Mouse (Mus musculus) bone marrow macrophage, adult 2 months (primary cell): ENCODE measurements around the gene Tmem104. TPM values are rescaled to one million over a fixed set of nuclear protein-coding genes. Genes with fewer than 3 reads are reported as not detected.

ENCODE experiments used
- H3K27ac ChIP-seq: 2 replicates; pipeline ENCODE4 v1.5.1; 2012; ENCODE audit warnings: low read depth, low read length; ENCODE audit not compliant: insufficient read depth
- H3K4me1 ChIP-seq: 2 replicates; pipeline ENCODE4 v1.6.1; 2012; ENCODE audit warnings: low read length; ENCODE audit not compliant: control insufficient read depth, insufficient read depth
- H3K4me3 ChIP-seq: 2 replicates; pipeline ENCODE4 v1.5.1; 2012; ENCODE audit warnings: mild to moderate bottlenecking, low read length, moderate library complexity; ENCODE audit not compliant: insufficient read depth
- CTCF ChIP-seq: IDR thresholded peaks from 2 replicates; pipeline ENCODE4 v1.5.1; 2012; ENCODE audit warnings: low read depth, mild to moderate bottlenecking, low read length, moderate library complexity
- POLR2A ChIP-seq: IDR thresholded peaks from 2 replicates; pipeline ENCODE4 v1.6.1; 2012; ENCODE audit warnings: mild to moderate bottlenecking, low read depth, low read length, borderline replicate concordance
- polyA plus RNA-seq: library from polyadenylated mRNA; stranded (reverse); fragments of >200 nt; gene quantifications from 2 replicates; pipeline ENCODE4 v1.2.4, GENCODE M21; 2012; ENCODE audit not compliant: missing spikeins, insufficient read depth, insufficient read length

The Tmem104 gene
- polyA plus RNA-seq, 1 experiment: 42.7 TPM

DNA sequence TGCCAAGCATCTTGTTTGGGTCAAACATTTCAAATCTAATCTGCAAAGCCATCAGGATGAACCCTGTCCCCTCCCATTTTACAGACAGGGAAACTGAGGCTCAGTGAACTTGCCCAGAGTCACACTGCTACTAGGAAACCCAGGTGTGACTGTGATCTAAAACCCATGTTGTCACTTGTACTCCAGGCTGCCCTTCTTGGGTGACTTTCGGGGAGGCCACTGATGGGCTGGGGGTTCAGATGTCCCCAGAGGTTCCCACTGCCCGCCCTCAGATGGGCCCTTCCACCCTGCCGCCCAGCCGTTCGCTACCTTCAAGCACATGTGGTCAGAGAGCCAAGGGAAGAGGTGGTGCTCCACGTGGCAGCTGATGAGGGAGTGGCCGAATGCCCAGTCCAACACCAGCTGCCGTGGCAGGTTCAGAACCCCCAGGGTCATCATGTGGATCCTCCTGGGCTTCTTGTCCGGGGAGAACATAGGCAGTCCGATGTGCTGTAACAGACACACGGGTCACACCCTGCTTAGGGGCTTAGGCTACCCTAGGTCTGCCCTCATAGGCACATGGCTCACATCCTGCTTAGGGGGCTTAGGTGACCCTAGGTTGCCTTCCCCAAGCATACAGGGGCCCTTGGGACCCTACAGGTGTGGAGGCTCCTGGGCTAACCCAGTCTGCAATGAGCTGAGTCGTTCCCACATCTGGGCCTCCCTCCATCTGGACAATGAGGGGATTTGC is 96.8 kb downstream of the Tmem104 start:
- Histone ChIP-seq H3K4me3 (no peak overlapping the region), H3K4me1 (peaks cover 21% of the 10 kb centered on the region), H3K27ac (no peak overlapping the region)
- TF ChIP-seq CTCF (no peak), POLR2A (no peak)

DNA sequence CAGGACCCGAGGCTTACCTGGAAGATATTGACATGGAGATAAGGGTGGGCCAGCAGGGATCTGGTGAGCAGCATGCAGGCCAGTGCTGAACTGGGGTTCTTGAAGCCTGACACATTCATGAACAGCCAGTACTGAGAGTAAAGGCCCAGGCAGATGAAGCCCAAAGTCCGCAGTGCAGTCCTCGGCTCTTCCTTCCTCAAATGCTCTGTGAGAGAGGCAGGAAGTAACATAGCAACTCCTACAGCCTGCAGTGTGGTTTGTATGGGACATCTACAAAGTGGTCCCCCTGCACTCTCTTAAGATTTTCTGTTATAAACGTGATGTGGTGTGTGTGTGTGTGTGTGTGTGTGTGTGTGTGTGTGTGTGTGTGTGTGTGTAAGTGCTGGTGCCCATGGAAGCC is 98.0 kb downstream of the Tmem104 start:
- no peak for TF ChIP-seq CTCF
- no peak for TF ChIP-seq POLR2A
- no peak overlapping the region for H3K4me3 ChIP-seq
- H3K4me1 ChIP-seq: peaks cover 23% of the 10 kb centered on the region
- H3K27ac ChIP-seq: peak overlapping the region; percentile 54

DNA sequence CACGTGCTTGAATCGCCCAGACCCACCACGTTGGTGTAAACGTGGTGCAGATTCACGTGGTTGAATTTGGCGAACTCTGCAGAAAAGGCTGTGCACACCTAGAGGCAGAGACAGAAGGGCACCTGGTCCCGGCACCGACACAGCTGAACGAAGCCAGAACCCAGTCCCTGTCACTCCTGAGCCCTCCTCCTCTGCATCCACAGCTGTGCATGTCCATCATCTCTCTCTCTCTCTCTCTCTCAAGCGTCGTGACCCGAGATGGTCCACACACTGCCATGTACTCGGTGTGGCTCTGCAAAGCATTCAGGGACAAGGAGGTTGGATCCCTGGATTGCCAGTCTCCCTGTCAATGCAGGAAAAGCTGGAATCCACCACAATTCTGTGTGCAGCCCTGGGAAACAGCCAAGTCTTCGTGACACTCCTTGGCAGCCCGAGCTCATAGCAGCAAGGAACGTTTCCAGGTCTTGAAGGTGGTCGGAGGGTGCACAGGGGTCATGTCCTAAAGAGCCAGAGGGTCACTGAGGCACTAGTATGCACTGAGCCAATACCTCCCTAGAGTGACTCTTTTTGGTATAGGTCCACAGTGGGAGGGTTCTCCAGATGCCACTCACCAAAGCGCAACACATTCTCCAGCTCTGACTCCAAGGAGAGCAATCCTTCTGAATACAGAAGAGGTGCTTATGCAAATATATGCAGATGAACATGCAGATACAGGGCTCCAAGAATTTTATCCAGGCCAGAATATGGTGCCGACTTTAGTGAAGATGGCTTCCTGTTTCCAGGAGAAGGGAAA is 99.1 kb downstream of the Tmem104 start:
- H3K27ac ChIP-seq: no peak overlapping the region

DNA sequence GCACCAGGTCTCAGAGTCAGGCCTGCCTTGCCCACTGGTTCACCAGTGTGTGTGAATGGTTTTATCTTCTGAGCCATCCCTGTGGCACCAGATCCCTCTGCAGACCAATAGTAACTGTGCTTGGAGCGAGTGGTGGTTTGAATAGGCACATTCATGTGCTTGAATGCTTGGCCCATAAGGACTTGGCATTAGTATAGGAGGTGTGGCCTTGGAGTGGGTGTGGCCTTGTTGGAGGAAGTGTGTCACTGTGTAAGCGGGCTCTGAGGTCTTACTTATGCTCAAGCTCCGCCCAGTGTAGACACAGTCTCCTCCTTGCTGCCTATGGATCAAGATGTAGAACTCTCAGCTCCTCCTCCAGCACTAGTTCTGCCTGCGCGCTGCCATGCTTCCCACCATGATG is 100.1 kb downstream of the Tmem104 start:
- H3K4me3 ChIP-seq: no peak overlapping the region
- TF ChIP-seq CTCF (no peak), POLR2A (no peak)
- no peak overlapping the region for H3K27ac ChIP-seq
- H3K4me1 ChIP-seq: peaks cover 37% of the 10 kb centered on the region

More for the DNA sequence above, 99.1 kb downstream of the Tmem104 start:
- Histone ChIP-seq H3K4me3 (no peak overlapping the region), H3K4me1 (peaks cover 31% of the 10 kb centered on the region)
- TF ChIP-seq CTCF (no peak), POLR2A (no peak)

DNA sequence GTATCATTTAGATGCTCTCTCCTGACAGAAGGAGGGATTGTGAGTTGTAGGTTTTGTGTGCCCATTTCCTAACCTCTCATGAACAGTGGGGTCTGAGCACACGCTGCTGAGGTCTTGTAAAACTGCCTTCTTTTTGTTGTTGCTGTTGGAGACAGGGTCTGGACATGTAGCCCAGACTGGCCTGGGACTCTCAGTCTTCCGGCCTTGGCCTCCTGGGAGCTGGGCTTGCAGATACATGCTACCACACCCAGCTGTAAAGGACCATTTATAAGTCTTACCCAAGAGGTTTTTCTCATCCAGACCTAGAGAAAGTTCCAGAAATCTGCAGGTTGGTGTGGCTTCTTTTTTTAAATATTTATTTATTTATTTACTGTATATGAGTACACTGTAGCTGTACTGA is 101.0 kb downstream of the Tmem104 start:
- no peak overlapping the region for H3K4me3 ChIP-seq
- TF ChIP-seq CTCF (no peak), POLR2A (no peak)
- no peak overlapping the region for H3K27ac ChIP-seq

DNA sequence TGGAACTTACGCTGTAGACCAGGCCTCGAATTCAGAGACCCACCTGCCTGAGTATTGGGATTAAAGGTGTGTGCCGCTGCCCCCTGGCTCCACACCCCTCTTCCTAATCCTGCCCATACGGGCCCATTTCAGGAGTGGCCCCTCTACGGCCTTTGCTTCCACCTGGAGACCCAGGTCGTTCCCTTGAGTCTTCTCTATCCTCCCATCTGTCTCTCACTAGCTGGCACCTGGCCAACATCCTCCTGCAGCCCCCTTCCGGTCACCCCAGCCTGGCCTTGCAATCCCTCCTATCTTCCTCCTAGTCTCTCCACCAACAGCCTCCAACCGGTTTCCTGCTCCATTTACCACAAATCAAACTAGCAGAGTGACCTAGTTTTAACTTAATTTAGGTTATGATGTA is 102.6 kb downstream of the Tmem104 start:
- H3K27ac ChIP-seq: peak overlapping the region; percentile 2

More for the DNA sequence above, 101.0 kb downstream of the Tmem104 start:
- peaks cover 37% of the 10 kb centered on the region for H3K4me1 ChIP-seq

DNA sequence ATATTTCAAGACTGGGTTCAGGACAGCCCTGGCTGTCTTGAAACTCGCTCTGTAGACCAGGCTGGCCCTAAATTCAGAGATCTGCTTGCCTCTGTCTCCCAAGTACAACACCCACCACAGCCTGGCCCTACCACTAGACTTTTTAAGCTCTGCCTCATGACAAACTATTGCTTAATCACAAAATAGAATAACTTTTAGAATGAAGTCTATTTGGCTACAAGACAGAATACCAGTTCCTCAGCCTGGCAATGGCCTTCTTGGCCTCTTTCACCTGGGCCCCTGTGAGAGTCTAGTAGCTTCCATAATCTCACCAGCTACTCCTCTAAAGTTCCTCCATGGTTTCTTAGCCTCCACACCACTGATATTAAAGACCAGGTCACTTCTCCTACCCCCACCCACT is 103.0 kb downstream of the Tmem104 start:
- Histone ChIP-seq H3K4me1 (peaks cover 30% of the 10 kb centered on the region), H3K4me3 (no peak overlapping the region), H3K27ac (peak overlapping the region; percentile 2)
- TF ChIP-seq CTCF (no peak), POLR2A (no peak)

More for the DNA sequence above, 102.6 kb downstream of the Tmem104 start:
- Histone ChIP-seq H3K4me1 (peaks cover 33% of the 10 kb centered on the region), H3K4me3 (no peak overlapping the region)
- TF ChIP-seq POLR2A (no peak), CTCF (no peak)

DNA sequence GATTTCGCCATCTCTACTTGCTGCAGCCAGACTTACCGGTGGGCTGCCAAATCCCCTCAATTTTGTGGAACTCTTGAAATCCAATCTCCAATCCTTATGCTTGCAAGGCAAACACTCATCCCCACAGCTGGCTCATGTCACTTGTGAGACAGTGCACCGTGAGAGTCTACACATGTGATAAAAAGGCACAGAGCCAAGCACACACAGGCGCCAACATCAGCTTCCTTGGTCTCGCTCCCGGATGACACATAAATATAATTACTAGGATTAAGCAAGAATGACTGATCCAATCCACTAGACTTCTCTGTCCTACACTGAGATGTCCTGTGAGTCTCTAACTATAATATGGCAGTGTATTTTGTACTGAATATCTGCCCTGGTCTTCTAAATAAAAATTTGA is 103.6 kb downstream of the Tmem104 start:
- Histone ChIP-seq H3K4me3 (no peak overlapping the region), H3K4me1 (peaks cover 24% of the 10 kb centered on the region), H3K27ac (0 out of 2 replicates have a peak overlapping the region, but pooled peaks have one; percentile 2)
- TF ChIP-seq POLR2A: no peak
- no peak for TF ChIP-seq CTCF

DNA sequence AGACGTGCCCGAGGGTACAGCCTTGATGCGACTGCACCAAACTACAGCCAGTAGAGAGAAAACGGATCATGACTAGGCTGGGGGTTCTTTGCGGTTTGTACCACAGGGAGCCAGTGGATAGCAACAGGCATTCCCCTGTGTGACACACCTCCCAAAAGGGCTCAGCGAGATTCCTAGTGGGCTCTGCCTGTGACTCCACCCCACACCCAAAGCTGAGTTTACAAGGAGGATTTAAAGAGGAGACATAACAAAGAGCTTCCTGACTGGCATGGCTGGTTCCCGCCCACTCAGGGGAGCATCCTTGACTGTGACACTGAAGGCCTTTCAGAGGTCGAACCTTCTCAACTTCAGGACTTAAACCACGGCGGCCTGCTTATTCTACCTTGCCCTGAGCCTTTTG is 104.2 kb downstream of the Tmem104 start:
- TF ChIP-seq CTCF (no peak), POLR2A (no peak)
- H3K4me3 ChIP-seq: no peak overlapping the region
- no peak overlapping the region for H3K27ac ChIP-seq
- peaks cover 23% of the 10 kb centered on the region for H3K4me1 ChIP-seq
